Mouse (Mus musculus) embryonic fibroblast, embryonic 13.5 days (primary cell): ENCODE measurements around the gene Fam166a. TPM values are rescaled to one million over a fixed set of nuclear protein-coding genes. Genes with fewer than 3 reads are reported as not detected.

ENCODE experiments used
- H3K27ac ChIP-seq: 2 replicates; pipeline ENCODE4 v1.5.1; 2012; ENCODE audit warnings: low read length, control low read depth, inconsistent platforms; ENCODE audit not compliant: insufficient read depth
- H3K4me1 ChIP-seq: 2 replicates; pipeline ENCODE4 v1.6.1; 2011; ENCODE audit warnings: low read length; ENCODE audit not compliant: control insufficient read depth, insufficient read depth
- H3K4me3 ChIP-seq: 2 replicates; pipeline ENCODE4 v1.5.1; 2011; ENCODE audit warnings: mild to moderate bottlenecking, control low read depth, low read length; ENCODE audit not compliant: insufficient read depth
- CTCF ChIP-seq: IDR thresholded peaks from 2 replicates; pipeline ENCODE4 v1.5.1; 2011; ENCODE audit warnings: mild to moderate bottlenecking, control low read depth, low read length, moderate library complexity, borderline replicate concordance; ENCODE audit not compliant: insufficient read depth
- POLR2A ChIP-seq: IDR thresholded peaks from 2 replicates; pipeline ENCODE4 v1.6.1; 2011; ENCODE audit warnings: low read depth, mild to moderate bottlenecking, control low read depth, low read length, moderate library complexity
- polyA plus RNA-seq: library from polyadenylated mRNA; stranded (reverse); fragments of >200 nt; gene quantifications from 2 replicates; pipeline ENCODE4 v1.2.4, GENCODE M21; 2011; ENCODE audit warnings: low read depth; ENCODE audit not compliant: missing spikeins, insufficient read length

The Fam166a gene
- polyA plus RNA-seq, 1 experiment = not detected

GRCm38 (mm10) chr2:25184496-25184895, 34.0 kb upstream of the Fam166a start:
- no peaks in the 10 kb centered on the region for H3K4me1 ChIP-seq
- no peak overlapping the region for H3K4me3 ChIP-seq
- no peak for TF ChIP-seq CTCF
- no peak for TF ChIP-seq POLR2A
- H3K27ac ChIP-seq = no peak overlapping the region

GRCm38 (mm10) chr2:25185625-25186574, 32.6 kb upstream of the Fam166a start:
- no peak overlapping the region for H3K27ac ChIP-seq
- H3K4me1 ChIP-seq = no peaks in the 10 kb centered on the region
- peak overlapping the region; percentile 10; the same call in 1 of the 2 replicates for H3K4me3 ChIP-seq
- TF ChIP-seq POLR2A (no peak), CTCF (peak; percentile 42; the same call in 1 of the 2 replicates)

GRCm38 (mm10) chr2:25186575-25186930, 32.0 kb upstream of the Fam166a start:
- H3K4me3 ChIP-seq = no peak overlapping the region
- H3K4me1 ChIP-seq = no peaks in the 10 kb centered on the region
- TF ChIP-seq POLR2A (no peak), CTCF (no peak)
- no peak overlapping the region for H3K27ac ChIP-seq

GRCm38 (mm10) chr2:25187841-25188240, 30.7 kb upstream of the Fam166a start:
- H3K27ac ChIP-seq = no peak overlapping the region
- TF ChIP-seq POLR2A = no peak
- TF ChIP-seq CTCF = no peak
- H3K4me1 ChIP-seq = no peaks in the 10 kb centered on the region

GRCm38 (mm10) chr2:25193330-25193770, 25.2 kb upstream of the Fam166a start:
- H3K4me1 ChIP-seq = peaks cover 13% of the 10 kb centered on the region; the same call in 1 of the 2 replicates
- no peak overlapping the region for H3K4me3 ChIP-seq
- TF ChIP-seq POLR2A = 0 out of 2 replicates have a peak, but pooled peaks have one; percentile 13
- peak; percentile 92 for TF ChIP-seq CTCF
- H3K27ac ChIP-seq = no peak overlapping the region

More at GRCm38 (mm10) chr2:25187841-25188240, 30.7 kb upstream of the Fam166a start:
- no peak overlapping the region for H3K4me3 ChIP-seq

- Histone ChIP-seq H3K4me3 (no peak overlapping the region), H3K27ac (no peak overlapping the region), H3K4me1 (peaks cover 15% of the 10 kb centered on the region)
- TF ChIP-seq CTCF (no peak), POLR2A (no peak)
Observed at GRCm38 (mm10) chr2:25194006-25194405, 24.5 kb upstream of the Fam166a start.

GRCm38 (mm10) chr2:25194486-25195171, 23.9 kb upstream of the Fam166a start:
- Histone ChIP-seq H3K27ac (no peak overlapping the region), H3K4me3 (no peak overlapping the region), H3K4me1 (peaks cover 18% of the 10 kb centered on the region)
- no peak for TF ChIP-seq POLR2A
- no peak for TF ChIP-seq CTCF

GRCm38 (mm10) chr2:25195211-25196156, 23.1 kb upstream of the Fam166a start:
- Histone ChIP-seq H3K27ac (peak overlapping the region; percentile 53; the same call in 1 of the 2 replicates), H3K4me1 (peaks cover 18% of the 10 kb centered on the region)
- TF ChIP-seq POLR2A (0 out of 2 replicates have a peak, but pooled peaks have one; percentile 27), CTCF (no peak)

More at GRCm38 (mm10) chr2:25195211-25196156, 23.1 kb upstream of the Fam166a start:
- peak overlapping the region; percentile 42 for H3K4me3 ChIP-seq
